Mouse (Mus musculus): ENCODE measurements around the gene Ogfod2. TPM values are rescaled to one million over a fixed set of nuclear protein-coding genes. Genes with fewer than 3 reads are reported as not detected.

Ogfod2 gene
- polyA plus RNA-seq, 1 experiment = 9.6 TPM

DNA sequence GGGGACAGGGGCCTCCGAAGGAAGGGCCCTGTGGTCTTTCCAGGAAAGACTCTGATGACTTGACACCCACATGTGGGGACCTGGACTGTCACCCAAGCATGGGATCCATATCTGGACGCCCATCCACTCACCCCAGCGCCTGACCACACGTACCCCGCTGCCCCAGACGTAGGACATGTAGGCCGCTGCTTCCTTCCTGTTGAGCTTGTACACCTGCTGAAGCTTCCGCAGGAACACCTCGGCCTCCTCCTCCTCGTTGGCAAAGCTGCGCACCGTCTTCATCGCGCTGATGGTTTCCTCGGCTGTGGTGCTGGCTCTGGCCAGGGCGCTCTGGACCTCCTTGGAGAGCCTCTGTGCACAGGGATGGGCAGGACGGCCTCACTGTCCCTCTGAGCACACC lies 32.2 kb upstream of the Ogfod2 start:
- H3K4me1 ChIP-seq (ENCODE audit: control insufficient read depth, insufficient read depth, low read length) = peaks cover 3% of the 10 kb centered on the region; the same call in 1 of the 2 replicates
- H3K27ac ChIP-seq (ENCODE audit: insufficient read depth, low read length) = no peak overlapping the region
- no peak overlapping the region for H3K4me3 ChIP-seq (ENCODE audit: insufficient read depth, low read length)
- TF ChIP-seq CTCF (IDR thresholded peaks at IDR 0.05; ENCODE audit: borderline replicate concordance, insufficient read depth, low read length) = no peak
- TF ChIP-seq POLR2A (IDR thresholded peaks at IDR 0.05; ENCODE audit: low read depth, low read length) = no peak

GRCm38 (mm10) chr5:124082447-124082846 lies 29.6 kb upstream of the Ogfod2 start:
- Histone ChIP-seq H3K4me1 (ENCODE audit: control insufficient read depth, insufficient read depth, low read length) (no peaks in the 10 kb centered on the region), H3K27ac (ENCODE audit: insufficient read depth, low read length) (no peak overlapping the region), H3K4me3 (ENCODE audit: insufficient read depth, low read length) (no peak overlapping the region)
- TF ChIP-seq CTCF (IDR thresholded peaks at IDR 0.05; ENCODE audit: borderline replicate concordance, insufficient read depth, low read length) (no peak), POLR2A (IDR thresholded peaks at IDR 0.05; ENCODE audit: low read depth, low read length) (no peak)

DNA sequence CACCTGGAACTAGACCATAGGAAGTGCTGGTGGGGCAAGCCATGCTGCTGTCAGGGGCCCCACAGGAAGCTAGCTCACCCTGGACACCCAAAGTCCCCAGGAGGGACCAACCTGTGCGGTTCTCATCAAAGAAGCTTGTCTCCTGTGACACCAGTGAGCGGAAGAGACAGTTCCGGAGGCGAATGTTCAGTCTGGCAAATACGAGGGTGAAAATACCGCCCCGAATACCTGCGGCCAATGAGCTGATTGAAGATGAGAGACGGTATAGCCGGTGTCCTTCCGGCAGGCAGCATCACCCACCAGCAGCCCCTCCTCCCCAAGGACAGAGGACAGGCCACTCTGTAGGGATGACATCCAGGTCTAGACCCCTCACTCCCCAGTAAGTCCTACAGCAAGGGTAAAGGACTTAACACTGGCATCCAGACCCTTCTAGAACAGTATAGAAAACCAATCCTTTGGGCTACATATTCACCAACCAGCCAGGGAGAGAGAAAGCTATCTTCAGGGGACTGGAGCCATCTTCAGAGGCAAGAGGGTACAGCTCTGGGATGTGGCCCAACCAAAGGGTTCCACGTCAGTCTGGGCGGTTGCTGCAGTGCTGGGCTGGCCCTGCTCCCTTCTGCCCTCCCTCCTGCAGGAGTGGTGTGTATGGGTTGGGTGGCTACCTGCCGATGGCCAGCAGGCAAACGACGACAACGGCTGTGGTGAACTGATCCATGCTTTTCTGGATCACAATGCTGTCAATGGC lies 29.0 kb upstream of the Ogfod2 start:
- no peak overlapping the region for H3K27ac ChIP-seq (ENCODE audit: insufficient read depth, low read length)
- no peaks in the 10 kb centered on the region for H3K4me1 ChIP-seq (ENCODE audit: control insufficient read depth, insufficient read depth, low read length)
- no peak for TF ChIP-seq POLR2A (IDR thresholded peaks at IDR 0.05; ENCODE audit: low read depth, low read length)
- TF ChIP-seq CTCF (IDR thresholded peaks at IDR 0.05; ENCODE audit: borderline replicate concordance, insufficient read depth, low read length) = no peak
- no peak overlapping the region for H3K4me3 ChIP-seq (ENCODE audit: insufficient read depth, low read length)

- no peak for TF ChIP-seq POLR2A (IDR thresholded peaks at IDR 0.05; ENCODE audit: low read depth, low read length)
- no peak for TF ChIP-seq CTCF (IDR thresholded peaks at IDR 0.05; ENCODE audit: borderline replicate concordance, insufficient read depth, low read length)
Measured at GRCm38 (mm10) chr5:124083850-124084587, 28.1 kb upstream of the Ogfod2 start.

GRCm38 (mm10) chr5:124084588-124085173 lies 27.4 kb upstream of the Ogfod2 start:
- Histone ChIP-seq H3K4me3 (ENCODE audit: insufficient read depth, low read length) (no peak overlapping the region), H3K4me1 (ENCODE audit: control insufficient read depth, insufficient read depth, low read length) (no peaks in the 10 kb centered on the region), H3K27ac (ENCODE audit: insufficient read depth, low read length) (no peak overlapping the region)
- TF ChIP-seq CTCF (IDR thresholded peaks at IDR 0.05; ENCODE audit: borderline replicate concordance, insufficient read depth, low read length) (peak; percentile 99), POLR2A (IDR thresholded peaks at IDR 0.05; ENCODE audit: low read depth, low read length) (no peak)

More at GRCm38 (mm10) chr5:124083850-124084587, 28.1 kb upstream of the Ogfod2 start:
- Histone ChIP-seq H3K27ac (ENCODE audit: insufficient read depth, low read length) (no peak overlapping the region), H3K4me3 (ENCODE audit: insufficient read depth, low read length) (no peak overlapping the region), H3K4me1 (ENCODE audit: control insufficient read depth, insufficient read depth, low read length) (no peaks in the 10 kb centered on the region)

DNA sequence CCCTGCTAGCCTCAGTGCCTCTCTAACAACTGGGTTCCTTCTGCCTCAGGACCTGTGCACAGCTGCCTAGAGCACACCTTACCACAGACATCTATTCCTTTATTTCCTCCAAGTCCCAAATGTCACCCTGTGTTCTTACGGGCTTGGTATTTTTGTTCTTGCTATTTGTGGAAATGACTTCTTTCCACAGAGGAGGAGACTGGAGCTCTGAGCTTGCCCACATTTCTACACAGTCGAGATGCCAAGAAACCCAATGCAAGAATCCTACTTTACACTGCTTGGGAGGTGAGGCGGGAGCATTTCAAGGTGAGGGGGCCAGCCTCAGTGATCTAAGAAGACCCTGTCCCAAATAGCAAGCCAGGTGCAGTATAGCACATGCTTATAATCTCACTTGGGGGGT lies 26.6 kb upstream of the Ogfod2 start:
- Histone ChIP-seq H3K4me3 (ENCODE audit: insufficient read depth, low read length) (no peak overlapping the region), H3K27ac (ENCODE audit: insufficient read depth, low read length) (no peak overlapping the region), H3K4me1 (ENCODE audit: control insufficient read depth, insufficient read depth, low read length) (no peaks in the 10 kb centered on the region)
- TF ChIP-seq CTCF (IDR thresholded peaks at IDR 0.05; ENCODE audit: borderline replicate concordance, insufficient read depth, low read length) = no peak
- TF ChIP-seq POLR2A (IDR thresholded peaks at IDR 0.05; ENCODE audit: low read depth, low read length) = no peak

DNA sequence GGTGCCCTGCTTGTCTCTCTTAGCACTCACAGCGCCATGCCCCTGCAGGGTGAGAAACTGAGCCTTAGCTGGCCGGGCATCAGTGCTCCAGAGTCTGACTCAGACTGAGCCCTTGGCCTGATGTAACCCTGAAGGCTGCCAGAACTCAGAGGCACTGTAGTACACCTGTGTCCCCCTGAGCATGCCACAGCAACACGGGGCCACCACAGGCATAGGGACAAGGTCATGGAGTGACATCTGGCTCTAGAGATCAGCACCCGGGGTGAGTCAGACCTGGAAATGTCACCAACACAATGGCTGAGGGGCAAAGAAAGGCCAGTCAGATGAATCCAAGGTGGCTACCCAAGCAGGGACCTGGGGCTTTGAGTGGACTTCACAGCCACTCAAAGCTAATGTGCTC lies 25.2 kb upstream of the Ogfod2 start:
- Histone ChIP-seq H3K4me1 (ENCODE audit: control insufficient read depth, insufficient read depth, low read length) (no peaks in the 10 kb centered on the region), H3K4me3 (ENCODE audit: insufficient read depth, low read length) (no peak overlapping the region), H3K27ac (ENCODE audit: insufficient read depth, low read length) (no peak overlapping the region)
- TF ChIP-seq CTCF (IDR thresholded peaks at IDR 0.05; ENCODE audit: borderline replicate concordance, insufficient read depth, low read length) (no peak), POLR2A (IDR thresholded peaks at IDR 0.05; ENCODE audit: low read depth, low read length) (no peak)

- Histone ChIP-seq H3K27ac (ENCODE audit: insufficient read depth, low read length) (no peak overlapping the region), H3K4me1 (ENCODE audit: control insufficient read depth, insufficient read depth, low read length) (no peaks in the 10 kb centered on the region), H3K4me3 (ENCODE audit: insufficient read depth, low read length) (no peak overlapping the region)
- TF ChIP-seq CTCF (IDR thresholded peaks at IDR 0.05; ENCODE audit: borderline replicate concordance, insufficient read depth, low read length) (no peak), POLR2A (IDR thresholded peaks at IDR 0.05; ENCODE audit: low read depth, low read length) (no peak)
Measured at GRCm38 (mm10) chr5:124089868-124090267, 22.2 kb upstream of the Ogfod2 start.

DNA sequence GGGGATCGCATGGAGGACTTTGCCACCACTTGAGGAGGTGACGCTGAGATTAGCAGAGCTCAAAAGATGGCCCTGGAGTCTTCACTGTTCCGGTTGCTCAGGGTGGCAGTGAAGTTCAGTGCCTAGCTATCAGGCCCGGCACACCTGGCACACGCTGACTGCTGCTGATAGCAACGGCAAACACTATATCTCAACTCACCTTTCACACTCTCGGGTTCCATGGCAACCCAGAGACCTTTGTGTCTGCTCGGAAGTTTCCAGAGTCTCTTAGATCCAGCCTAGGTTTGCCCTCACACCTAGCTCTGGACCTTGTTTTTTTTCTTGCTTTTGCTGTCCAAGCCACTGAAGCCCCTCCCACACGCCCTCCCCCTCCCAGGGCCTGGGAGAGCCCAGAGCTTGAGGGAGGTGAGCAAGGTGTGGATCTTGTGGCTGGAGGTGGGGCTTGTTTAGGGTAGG lies 20.1 kb upstream of the Ogfod2 start:
- H3K4me1 ChIP-seq (ENCODE audit: control insufficient read depth, insufficient read depth, low read length) = no peaks in the 10 kb centered on the region
- TF ChIP-seq POLR2A (IDR thresholded peaks at IDR 0.05; ENCODE audit: low read depth, low read length) = no peak
- H3K27ac ChIP-seq (ENCODE audit: insufficient read depth, low read length) = no peak overlapping the region
- no peak overlapping the region for H3K4me3 ChIP-seq (ENCODE audit: insufficient read depth, low read length)

Measured in embryonic fibroblast, embryonic 13.5 days (primary cell).